Mouse (Mus musculus): ENCODE results near the gene Eif4g3.
"Not testable (repeated sequence)": the region's sequence is repeated elsewhere in the genome, so short reads cannot be mapped to it uniquely, and the experiment has no call there.

- not testable (repeated sequence) for TF ChIP-seq CTCF, POLR2A (IDR thresholded peaks at IDR 0.05; ENCODE audit: insufficient read depth, low read depth, low read length)
Measured at GRCm38 (mm10) chr4:137979066-137979644, 13.7 kb upstream of the Eif4g3 start.
